Mouse (Mus musculus): ENCODE measurements around the gene Mgst2.

DNA sequence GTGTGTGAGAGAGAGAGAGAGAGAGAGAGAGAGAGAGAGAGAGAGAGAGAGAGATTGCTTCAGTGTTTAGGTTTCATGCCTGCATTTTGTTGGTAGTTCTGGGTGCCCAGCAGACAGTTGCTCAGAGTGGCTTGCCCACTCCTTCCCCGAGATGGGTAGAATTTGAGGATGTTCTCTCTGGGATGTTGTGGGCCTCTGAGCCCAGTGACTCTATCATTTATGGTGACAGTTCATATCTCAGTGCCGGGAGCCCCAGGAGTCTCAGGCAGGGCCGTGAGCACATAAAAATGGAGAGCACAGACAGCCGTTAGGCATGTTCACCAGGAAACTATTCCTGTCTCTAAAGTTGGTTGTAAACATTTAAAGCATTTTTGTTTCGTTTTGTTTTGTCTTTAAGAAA lies 1.2 kb downstream of the Mgst2 start:
- TF ChIP-seq CTCF (IDR thresholded peaks at IDR 0.05; ENCODE audit: control insufficient read depth, insufficient read depth, insufficient replicate concordance, low read depth, low read length) = no peak
- no peak for TF ChIP-seq POLR2A (IDR thresholded peaks at IDR 0.05; ENCODE audit: control insufficient read depth, low read depth, low read length)

Measured in testis, adult 2 months (tissue).